Mouse (Mus musculus): ENCODE results near the gene Snx29.
"Not testable (repeated sequence)": the region's sequence is repeated elsewhere in the genome, so short reads cannot be mapped to it uniquely, and the experiment has no call there.

Snx29 gene

GRCm38 (mm10) chr16:11541769-11542168, 219.1 kb downstream of the Snx29 start:
- DNase-seq: no peak

- DNase-seq: no peak
Observed at GRCm38 (mm10) chr16:11550043-11550725, 227.5 kb downstream of the Snx29 start.

GRCm38 (mm10) chr16:11561714-11562113, 239.0 kb downstream of the Snx29 start:
- no peak for DNase-seq

DNA sequence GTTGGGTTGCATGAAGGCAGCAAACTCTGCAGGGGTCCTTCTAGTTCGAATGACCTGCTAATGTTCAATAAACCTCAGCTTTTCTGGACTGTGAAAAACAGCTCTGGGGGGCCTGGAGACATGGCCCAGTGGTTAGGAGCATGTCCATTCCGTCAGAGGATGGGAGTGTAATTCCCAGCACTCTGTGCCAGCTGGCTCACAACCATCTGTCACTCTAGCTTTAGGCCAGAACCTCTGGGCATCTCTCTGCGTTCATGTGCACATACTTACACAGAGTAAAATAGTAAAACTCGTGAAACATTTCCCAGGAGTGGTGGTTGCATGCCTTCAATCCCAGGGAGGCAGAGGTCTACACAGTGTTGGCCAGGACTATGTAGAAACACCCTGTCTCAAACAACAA, 241.1 kb downstream of the Snx29 start:
- no peak for DNase-seq

DNA sequence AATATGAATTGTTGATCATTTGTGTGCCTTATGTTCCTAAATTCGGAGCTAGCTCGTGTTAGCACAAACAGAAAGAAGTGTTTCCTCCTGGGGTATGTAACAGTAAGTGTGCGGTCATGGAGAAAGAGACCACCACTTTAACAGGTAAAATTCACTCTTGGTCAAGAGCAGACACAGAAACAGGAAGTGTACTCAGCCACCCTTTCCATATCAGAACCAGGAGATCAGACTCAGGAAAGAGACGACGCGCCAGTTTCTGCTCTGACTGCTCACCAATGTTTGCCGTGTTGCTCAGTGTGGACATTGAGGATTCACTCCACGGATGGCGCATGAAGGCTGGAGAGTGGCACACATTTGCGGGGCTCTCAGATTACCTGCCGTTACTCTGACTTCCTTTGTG, 242.4 kb downstream of the Snx29 start:
- DNase-seq: no peak

DNA sequence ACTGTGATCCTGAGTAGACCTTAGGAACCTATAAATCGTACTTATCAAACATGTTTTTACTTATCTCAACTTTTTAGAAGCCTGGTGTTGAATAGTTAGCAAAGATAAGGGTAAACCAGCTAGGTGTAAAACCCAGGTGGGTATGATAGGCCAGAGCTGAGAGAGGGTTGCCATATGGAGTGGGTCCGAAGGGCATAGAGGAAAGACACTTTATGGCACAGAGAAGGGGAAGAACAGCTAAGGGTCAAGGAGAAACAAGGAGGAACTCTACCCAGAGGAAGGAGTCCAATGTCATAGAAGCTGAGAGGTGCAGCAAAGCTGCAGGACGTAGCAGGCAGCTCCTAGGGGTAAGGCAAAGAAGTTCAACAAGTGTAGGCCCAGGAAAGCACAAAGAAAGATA, 244.9 kb downstream of the Snx29 start:
- DNase-seq: no peak

DNA sequence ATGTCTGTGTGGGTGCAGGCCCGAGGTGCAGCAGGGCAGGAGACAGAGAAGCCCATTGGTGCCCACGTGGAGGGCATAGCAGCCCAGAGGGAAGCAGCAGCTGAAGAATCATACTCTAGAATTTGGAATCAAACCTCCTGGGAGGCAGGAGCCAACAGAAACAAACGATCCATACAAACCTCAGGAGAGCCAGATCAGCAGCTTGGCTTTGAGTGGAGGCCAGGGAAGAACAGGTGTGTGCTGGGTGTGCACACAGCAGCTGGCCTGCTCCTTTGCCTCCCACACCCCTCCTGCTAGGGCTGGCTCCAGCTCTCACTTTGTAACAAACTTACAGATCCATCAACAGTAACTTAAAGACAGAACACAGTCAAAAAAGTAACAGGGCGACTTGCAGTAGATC, 245.4 kb downstream of the Snx29 start:
- DNase-seq: no peak

- no peak for DNase-seq
Observed at GRCm38 (mm10) chr16:11568601-11569000, 245.9 kb downstream of the Snx29 start.

GRCm38 (mm10) chr16:11569127-11569526, 246.4 kb downstream of the Snx29 start:
- DNase-seq: no peak

GRCm38 (mm10) chr16:11570072-11570471, 247.4 kb downstream of the Snx29 start:
- no peak for DNase-seq

DNA sequence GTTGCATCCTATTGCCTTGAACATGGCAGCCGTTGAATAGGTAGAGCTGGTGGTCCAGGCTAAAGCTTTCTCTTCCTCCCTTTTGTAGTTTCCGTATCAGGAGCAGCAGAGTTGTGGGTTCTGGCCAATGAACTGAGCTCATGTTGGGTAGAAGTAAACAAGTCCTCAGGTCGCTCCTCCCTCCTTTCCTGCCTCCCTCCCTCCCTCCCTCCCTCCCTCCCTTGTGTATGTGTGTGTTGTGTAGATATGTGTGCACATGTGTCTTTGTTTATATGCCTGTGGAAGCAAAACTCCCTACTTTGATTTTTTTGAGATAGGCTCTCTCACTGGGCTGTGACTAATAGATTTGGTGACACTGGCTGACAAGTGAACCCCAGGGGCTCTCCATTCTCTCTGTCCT, 251.8 kb downstream of the Snx29 start:
- no peak for DNase-seq

DNA sequence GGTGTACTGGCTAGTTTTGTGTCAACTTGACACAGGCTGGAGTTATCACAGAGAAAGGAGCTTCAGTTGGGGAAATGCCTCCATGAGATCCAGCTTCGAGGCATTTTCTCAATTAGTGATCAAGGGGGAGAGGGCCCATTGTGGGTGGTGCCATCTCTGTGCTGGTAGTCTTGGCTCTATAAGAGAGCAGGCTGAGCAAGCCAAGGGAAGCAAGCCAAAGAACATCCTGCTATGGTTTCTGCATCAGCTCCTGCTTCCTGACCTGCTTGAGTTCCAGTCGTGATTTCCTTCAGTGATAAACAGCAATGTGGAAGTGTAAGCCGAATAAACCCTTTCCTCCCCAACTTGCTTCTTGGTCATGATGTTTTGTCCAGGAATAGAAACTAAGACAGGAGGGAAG, 253.0 kb downstream of the Snx29 start:
- not testable (repeated sequence) for DNase-seq

GRCm38 (mm10) chr16:11577541-11578255, 255.0 kb downstream of the Snx29 start:
- DNase-seq: no peak

DNA sequence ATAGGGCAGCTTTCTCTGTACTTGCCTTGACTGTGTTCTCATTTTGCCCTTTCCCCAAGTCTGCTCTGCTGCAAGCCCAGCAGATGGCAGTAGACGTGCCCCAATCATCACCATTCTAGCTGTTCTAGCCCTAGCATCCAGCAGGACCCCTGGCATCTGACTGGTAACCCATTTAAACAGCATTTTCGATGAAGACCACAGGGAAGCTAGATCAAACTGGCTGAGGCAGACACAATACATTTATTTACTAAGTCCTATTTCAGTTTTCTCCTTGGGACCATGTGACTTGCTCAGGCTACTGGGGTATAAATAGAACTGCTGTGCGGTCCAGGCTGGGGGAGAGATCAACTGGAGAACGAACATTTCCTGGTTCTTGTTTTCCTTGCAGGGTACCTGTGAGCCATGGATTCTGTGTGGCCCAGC, 257.0 kb downstream of the Snx29 start:
- peak; percentile 24 for DNase-seq

DNA sequence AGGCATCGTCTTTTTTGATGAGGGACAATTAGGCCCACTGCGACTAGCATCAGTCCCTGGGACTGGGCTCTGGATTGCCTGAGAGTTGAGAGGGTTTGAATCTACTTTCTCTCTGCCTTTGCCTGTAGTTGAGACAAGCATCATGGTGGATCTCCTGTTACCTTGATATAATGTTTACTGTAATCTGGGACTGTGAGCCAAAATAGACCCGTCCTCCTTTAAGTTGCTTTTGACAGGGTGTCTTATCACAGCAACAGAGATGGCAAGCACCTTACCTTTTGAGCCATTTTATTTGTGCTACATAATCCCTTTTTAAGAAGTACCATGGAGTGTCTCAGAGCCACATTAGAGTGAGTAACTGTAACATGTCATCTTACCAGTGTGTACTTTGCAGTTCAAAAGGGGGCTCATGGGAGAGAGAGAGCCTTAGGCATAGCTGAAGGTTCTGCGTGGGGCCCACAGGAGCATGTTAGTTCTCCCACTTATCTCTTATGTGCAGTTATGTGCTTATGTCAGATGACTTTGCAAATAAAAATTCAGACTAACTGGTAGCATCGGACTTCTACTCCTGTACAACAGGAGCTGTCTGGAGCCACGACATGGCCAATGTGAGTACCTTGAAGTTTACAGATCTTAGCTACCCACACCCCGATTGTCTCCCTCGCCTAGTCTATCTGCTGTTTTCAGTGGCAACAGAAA, 261.4 kb downstream of the Snx29 start:
- no peak for DNase-seq

- no peak for DNase-seq
Observed at GRCm38 (mm10) chr16:11588689-11589088, 266.0 kb downstream of the Snx29 start.

- DNase-seq: no peak
Observed at GRCm38 (mm10) chr16:11589336-11589735, 266.6 kb downstream of the Snx29 start.

GRCm38 (mm10) chr16:11589782-11590695, 267.3 kb downstream of the Snx29 start:
- DNase-seq: no peak

DNA sequence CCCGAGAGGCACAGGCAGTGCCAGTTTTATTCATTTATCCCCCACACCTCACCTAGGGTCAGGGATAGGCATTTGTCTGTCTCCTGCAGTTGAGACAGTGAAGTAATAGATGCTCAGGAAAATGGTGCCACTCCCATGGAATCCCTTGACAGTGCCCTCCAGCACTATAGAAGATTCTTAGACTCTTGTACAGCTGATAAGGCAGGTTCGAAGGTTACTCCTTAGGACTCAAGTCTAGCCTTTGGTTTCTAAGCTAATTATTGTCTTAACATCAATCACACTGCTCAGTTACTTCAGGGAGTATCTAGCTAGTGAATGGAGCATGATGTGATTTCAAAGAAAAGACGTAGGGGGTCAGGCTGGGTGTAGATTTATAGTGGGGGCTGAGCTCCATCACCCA, 273.9 kb downstream of the Snx29 start:
- no peak for DNase-seq

DNA sequence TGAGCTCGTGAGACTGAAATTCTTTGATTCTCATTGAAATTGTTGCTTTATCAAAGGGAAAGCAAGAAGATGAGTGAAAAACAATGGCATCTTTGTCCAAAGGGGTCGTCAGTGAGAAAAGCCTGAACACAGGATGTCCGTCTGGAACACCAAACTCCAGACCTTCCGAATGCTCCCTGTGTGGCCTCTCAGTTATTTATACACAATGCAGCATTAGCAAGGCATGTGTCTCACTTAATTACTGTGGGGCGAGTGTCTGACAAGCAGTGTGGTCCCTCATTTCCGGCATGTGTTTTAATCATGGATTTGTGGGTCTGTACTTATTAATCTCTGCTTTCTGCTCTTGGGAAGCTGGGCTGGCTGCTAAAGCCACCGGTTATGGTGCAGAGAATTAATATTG, 275.1 kb downstream of the Snx29 start:
- DNase-seq: no peak

DNA sequence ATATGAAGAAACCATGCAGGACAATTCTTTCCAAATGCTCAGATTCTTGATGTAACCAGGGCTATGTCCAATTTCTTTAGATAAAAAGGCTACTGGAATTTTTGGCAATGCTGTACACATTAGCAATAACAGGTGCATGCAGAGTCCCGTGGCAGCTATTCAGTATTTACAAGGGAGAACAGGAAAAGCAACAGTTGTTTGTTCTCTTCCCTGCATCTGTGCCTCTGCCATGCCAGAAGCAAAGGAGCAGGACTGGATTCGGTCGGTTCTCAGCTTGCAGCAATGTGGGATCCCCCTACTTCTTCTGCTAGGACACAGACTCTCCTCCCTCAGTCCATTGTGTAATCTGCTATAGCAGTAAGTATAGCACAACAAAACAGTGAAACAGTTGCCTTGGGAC, 276.8 kb downstream of the Snx29 start:
- DNase-seq: peak; percentile 40

GRCm38 (mm10) chr16:11601336-11602082, 278.8 kb downstream of the Snx29 start:
- DNase-seq: no peak

All from cerebellum, adult 9-11 months (tissue).